Mouse (Mus musculus) heart, adult 18-20 months (tissue): ENCODE data around the gene Vmn1r25. TPM values are rescaled to one million over a fixed set of nuclear protein-coding genes. Genes with fewer than 3 reads are reported as not detected.
A peak's percentile ranks its signal among the peaks of the same experiment; 100 is the strongest.
"Not testable (repeated sequence)": the region's sequence is repeated elsewhere in the genome, so short reads cannot be mapped to it uniquely, and the experiment has no call there.

ENCODE experiments used
- DNase-seq, 2 experiments: peaks; one replicate each; pipeline ENCODE4 v3.0.0; 2021 to 2022; ENCODE audit warnings: mixed read lengths in 1 of 2
- long read RNA-seq, 2 experiments: library from polyadenylated mRNA; stranded (forward); transcript quantifications; one replicate each; pipeline ENCODE4 v2.0.0; 2021
- total RNA-seq, 2 experiments: library from RNA; stranded (reverse); gene quantifications; 2 replicates each; pipeline ENCODE4 v1.2.3; 2021

Vmn1r25 gene
- not detected for total RNA-seq
- long read RNA-seq, experiment 1: 0 reads
- long read RNA-seq, experiment 2: 0 reads

GRCm38 (mm10) chr6:57980710-57981109 is at the start of gene Vmn1r25:
Gene Vmn1r25, minus strand, starts transcription at chr6:57980810.
- DNase-seq: no peak

- peak in 1 of 2 experiments; percentile 1 for DNase-seq
Measured at GRCm38 (mm10) chr6:58017478-58017877, 36.9 kb upstream of the Vmn1r25 start.

- no peak for DNase-seq
Measured at GRCm38 (mm10) chr6:58015059-58015458, 34.4 kb upstream of the Vmn1r25 start, which contains the start of gene Vmn1r26. Gene Vmn1r26, minus strand, starts transcription at chr6:58015159.

GRCm38 (mm10) chr6:57961403-57961802 is 19.2 kb downstream of the Vmn1r25 start, which contains the start of gene Vmn1r24:
Gene Vmn1r24, minus strand, starts transcription at chr6:57961503.
- DNase-seq: not testable (repeated sequence)

Other genes with a start within 250 kb of the Vmn1r25 start
- 10 to 100 TPM; 22.8 to 22.9 TPM for gene Vopp1, start 155.7 kb downstream of the Vmn1r25 start, total RNA-seq
- gene Vmn1r21, start 130.5 kb downstream of the Vmn1r25 start, total RNA-seq: not detected
- gene Vmn1r22, start 72.8 kb downstream of the Vmn1r25 start, total RNA-seq: not detected
- gene Vmn1r23, start 54.0 kb downstream of the Vmn1r25 start, total RNA-seq: not detected
- not detected for gene Vmn1r24, start 19.3 kb downstream of the Vmn1r25 start, total RNA-seq
- gene Vmn1r26, start 34.3 kb upstream of the Vmn1r25 start, total RNA-seq: not detected
- not detected for gene Vmn1r27, start 238.0 kb upstream of the Vmn1r25 start, total RNA-seq